Mouse (Mus musculus) right cerebral cortex, adult 2 months (tissue): ENCODE measurements around the gene Nudt22.

Source experiments
- DNase-seq, 2 experiments: peaks; one replicate each; pipeline ENCODE4 v3.0.0; 2021 to 2022; ENCODE audit warnings: low spot score in 2 of 2

Nudt22 gene

DNA sequence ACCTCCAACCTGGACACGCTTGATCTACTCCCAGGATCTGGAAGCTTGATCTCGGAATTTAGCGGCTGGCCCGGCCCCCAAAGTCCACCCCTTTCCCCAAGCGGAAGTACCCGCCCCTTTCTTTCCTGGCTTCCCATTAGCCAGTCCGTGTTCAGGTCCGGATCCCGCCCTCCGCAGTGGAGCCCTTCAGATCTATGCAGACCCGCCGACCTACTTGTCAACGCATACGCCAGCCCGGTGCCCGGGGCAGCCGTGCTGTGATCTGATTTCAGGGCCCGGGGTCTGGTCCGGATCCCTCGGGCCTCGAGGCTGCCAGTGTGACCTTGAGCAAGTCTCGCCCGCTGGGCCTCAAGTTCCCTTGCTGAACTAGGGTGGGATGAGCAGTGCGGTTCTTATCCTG lies at the start of gene Nudt22, which contains the start of gene Trpt1:
Nudt22 (minus strand) TSS at position 112 of the 400 bp plus-strand sequence.
Trpt1 (plus strand) TSS at position 126 of the 400 bp plus-strand sequence.
- peak; percentile 86 for DNase-seq

DNA sequence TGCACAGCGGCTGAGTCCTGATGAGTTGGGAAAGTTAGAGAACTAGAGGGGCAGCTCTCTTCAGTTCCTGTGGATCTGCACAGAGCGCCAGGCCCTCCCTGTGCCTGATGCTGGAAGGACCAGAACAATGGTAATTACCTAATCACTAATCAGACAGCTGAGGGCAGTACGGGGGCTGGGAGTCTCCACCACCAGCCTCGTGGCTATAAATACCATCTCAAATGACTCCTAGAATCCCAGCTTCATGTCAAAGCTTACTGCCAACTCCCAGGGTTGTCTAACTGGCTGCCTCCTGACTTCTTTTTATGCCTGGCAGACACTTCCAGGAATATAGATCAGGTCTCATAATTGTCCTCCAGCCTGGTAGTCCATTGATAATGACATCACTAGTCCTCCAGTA lies 48.8 kb upstream of the Nudt22 start:
- no peak for DNase-seq

DNA sequence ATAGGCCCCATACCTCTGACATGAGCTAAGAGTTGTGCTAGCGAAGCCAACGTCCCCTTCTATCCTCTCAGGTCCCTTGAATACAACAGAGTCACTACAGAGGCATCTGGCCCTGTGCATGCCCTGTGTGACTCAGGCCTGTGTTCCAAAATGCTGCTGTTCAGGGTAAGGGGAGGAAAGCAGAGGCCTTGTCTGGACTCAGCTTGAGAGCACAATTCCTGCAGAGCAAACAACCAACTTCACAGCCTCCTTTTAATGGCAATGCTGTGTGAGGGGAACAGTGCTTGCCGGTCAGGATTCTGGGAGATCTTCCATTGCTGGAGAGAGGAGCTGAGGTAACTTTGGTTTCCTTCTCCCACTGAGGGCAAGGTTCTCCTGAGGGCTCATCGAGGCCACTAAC lies 48.4 kb upstream of the Nudt22 start:
- DNase-seq, result no peak

DNA sequence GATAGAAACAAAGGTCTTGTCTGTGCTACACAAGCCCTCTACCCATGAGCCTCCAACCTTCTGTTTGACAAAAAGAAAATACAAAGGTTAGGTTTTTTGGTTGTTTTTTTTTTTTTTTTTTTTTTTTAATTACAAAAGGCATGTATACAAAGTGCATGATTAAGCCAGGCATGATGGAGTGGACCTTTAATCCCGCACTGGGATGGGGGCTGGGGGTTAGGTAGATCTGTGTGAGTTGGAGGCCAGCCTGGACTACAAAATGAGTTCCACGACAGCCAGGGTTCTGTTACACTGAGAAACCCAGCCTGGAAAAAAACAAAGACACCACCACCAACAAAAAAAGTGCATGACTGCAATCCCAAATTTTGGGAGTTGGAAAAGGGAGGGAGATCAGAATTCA lies 45.3 kb upstream of the Nudt22 start:
- DNase-seq, result no peak

DNA sequence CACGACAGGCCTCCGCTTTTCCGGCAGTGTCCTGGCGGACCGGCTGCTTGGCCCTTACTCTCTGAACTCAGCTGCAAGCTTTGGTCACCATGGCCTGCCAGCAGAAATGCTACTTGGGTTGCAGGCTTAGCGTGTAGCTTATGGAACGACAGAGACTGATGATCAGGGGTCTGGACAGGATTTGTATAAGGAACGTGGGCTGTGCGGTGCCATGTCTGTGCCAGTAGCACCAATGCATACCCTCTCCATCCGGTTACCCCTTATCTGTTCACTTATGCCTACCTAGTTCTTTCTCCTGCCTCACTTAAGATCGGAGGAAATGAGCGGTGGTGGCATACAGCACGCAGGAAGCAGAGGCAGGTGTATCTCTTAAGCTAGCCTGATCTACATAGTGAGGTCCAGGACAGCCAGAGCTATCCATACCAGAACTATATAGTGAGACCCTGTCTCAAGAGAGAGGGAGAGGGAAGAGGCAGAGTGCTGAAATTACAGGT lies 44.8 kb upstream of the Nudt22 start:
- DNase-seq, result no peak

DNA sequence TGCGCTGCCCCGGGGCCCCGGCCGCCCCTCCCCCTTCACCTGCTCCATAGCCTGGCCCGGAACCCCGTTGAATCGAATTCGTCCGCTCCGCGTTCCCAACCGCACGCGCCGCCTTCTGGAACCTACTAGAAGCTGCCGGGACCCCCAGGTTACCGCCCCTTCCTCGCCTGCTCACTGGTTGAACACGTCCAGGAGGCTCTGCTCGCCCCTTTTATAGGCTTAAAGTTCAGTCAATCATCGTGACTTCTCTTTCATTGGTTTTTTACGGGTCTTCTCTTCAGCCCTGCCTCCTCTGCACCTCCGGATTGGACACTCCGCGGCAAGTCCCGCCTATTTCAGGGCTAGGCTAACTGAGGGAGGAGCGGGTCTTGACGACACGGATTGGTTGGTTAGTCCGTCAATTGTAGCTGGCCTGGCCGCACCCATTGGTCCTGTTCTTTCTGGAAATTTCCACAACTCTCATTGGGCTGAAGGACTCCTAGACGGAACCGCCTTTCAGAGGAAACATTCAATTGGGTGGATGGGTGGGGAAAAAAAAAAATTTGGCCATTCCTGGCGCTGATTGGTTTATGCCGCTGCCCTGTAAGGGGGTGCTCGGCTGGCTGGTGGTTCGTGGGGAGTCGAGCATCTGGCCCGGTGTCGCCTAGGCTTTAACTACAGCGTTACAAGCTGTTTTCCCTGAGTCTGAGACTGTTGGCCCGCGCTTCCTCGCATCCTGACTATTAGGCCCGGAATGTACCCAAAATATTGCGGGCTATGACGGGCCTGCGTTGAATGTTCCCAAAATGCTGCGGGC lies 44.1 kb upstream of the Nudt22 start, which contains the start of gene Stip1:
Stip1 (minus strand) TSS at position 127 of the 796 bp plus-strand sequence.
- peak; percentile 99 to 100 for DNase-seq

DNA sequence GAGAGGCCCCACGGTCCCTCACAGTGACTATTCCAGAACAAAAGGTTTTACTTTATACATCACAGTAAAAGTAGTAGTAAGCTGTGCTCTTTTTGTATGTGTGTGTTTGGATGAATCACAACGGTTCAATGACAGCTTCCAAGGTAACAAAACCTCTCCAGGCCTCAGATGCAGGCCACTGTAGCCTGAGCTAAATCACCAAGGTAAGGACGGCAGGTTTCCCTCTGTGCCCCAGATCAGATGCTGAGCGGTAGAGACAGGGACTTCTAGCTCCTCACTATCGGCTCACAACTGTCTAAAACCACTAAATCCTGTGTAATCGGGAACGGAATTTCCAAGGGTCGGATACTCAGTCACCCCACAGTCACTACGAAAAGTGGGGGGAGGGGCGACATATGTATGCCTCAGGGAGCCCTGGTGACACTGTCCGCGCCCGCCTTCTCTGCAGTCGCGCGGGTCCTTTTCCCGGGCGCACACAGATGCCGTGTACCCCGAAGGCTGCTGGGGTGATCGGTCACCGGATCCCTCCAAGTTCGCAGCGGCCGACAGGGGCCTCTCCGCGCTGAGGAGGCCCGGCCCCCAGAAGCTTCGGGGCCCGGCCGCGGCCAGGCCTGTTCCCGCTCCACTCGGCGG lies 43.3 kb upstream of the Nudt22 start:
- DNase-seq, result peak; percentile 54 to 57

DNA sequence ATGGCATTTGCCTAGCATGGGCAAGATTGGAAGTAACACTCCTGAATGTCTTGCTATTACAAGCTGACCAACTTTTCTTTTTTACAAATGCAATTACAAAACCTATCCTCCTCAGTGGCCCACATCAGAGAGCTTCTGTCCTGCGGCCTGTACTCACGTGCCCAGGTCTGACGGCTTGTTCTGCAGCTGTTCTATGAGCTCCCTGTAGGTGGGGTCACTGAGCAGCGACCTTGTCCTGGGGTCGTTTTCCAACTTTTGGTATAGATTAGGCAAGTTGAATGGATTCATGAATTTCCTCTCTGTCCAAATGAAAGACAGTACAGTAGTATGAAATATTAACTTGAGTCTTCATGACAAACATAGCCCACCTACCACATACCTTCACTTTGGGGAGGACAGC lies 38.1 kb upstream of the Nudt22 start:
- no peak for DNase-seq

DNA sequence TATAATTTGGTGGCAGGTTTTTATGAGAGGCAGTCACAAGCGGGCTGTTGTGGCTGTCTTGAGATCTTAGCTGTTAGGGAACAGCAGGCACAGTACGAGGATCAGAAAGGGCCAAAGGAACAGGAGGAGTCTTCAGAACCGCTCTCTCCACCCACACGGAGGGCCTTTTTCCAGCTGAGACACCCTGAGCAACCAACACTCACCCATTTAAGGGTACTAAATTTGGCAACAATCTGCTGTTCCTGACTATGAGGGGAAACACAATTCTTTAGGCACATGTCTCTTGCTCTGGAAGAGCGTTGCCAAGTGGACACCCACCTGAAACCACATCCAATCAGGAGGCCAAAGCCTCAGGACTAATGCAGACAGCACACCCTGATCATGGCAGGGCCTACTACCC lies 33.6 kb upstream of the Nudt22 start:
- peak; percentile 68 to 70 for DNase-seq

DNA sequence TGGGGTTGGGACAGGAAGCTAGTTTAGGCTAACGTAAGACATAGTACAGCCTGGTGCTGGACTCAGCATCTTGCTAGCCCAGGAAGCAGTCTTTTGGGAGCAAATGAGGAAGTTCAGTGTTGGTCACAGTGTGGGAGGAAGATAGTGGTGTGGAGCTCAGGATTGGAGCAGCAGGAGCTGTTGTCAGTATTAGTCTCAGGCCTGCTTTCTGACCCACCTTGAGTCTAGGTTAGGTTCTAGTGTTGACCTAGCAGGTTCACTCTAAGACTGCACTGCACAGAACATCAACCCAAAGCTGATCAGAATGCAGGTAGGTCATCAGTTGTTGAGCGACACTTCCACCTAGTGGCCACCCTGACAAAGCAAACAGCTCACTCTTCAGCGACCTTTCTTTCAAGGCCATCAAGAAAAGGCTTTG lies 24.3 kb upstream of the Nudt22 start:
- peak; percentile 39 to 40 for DNase-seq

DNA sequence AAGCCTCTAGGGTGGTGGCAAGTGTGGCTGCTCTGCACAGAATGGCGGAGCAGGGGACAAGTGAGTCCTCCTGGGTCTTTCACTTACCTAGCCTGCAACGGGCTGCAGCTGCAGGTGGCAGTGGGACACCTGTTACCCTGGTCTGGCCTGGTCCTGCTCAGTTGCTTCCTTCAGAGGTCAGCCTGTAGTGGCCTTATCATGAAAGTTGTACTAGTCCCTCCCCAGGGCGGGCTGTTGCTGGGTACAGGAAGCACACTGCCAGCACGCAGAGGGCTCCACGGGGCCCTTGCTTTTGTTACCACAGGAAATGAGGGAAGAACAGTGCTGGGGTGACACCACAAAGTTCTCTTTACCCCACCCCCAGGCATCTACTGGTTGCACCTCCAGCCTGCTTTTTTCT lies 23.3 kb upstream of the Nudt22 start, which contains the start of gene Fermt3:
Fermt3 (minus strand) TSS at position 279 of the 400 bp plus-strand sequence.
- DNase-seq, result no peak

DNA sequence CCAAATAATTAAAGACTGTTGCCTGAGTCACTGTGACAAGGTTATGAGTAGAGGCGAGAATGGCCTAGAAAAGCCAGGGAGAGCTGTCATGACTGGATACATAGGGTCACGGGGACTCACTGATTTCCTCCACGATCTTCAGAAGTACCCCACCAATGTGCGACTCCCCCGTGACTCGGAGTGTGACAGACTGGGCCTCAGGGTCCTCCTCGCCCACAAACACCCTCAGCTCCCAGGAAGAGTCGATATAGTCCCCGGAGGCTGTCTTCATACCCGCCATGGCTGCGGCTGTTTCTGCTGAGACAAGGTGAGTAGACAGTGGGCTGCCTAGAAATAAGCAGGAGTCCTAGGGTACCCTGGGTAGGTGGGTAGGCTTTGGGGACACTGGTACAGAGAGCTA lies 22.6 kb upstream of the Nudt22 start:
- no peak for DNase-seq

DNA sequence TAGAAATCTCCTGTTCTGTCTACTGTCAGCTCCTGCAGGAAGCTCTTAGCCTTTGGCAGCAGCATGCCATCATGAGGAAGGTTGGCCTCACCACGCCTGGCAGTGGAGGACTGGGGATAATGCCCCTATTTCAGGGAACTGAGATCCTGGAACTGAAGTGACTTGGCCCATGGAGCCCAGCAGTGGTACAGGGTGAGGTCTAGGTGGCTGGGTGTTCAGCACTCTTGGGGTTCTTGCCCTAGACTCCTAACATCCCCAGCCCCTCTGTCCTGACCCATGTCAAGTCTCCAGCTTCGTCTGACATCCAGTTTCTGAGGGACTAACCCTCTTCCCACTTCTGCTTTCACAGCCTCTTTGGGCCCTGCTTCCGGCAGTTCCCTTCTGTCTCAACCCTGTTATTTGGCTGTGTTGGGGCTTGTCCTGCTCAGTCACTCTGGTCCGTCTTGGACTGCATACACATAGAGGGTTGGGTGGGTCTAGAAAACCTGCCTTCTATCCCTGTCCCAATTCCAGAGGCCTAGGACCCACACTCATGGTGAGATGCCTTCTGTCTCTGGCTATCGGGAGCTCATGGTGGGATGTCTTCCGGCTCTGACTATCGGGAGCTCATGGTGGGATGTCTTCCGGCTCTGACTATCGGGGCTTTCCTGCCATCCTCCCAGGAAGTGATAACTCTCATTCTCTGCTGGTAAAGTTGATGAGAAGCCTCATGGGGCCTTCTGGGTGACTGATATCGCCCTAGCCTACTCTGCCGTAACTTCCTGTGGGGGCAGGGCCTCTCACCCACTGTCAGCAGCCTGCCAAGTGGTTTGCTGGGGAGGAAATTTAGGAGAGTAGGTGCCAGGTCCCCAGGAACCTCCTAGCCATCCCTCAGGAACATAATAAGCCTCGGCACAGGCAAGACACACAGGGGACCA lies 21.9 kb upstream of the Nudt22 start:
- DNase-seq, result no peak

DNA sequence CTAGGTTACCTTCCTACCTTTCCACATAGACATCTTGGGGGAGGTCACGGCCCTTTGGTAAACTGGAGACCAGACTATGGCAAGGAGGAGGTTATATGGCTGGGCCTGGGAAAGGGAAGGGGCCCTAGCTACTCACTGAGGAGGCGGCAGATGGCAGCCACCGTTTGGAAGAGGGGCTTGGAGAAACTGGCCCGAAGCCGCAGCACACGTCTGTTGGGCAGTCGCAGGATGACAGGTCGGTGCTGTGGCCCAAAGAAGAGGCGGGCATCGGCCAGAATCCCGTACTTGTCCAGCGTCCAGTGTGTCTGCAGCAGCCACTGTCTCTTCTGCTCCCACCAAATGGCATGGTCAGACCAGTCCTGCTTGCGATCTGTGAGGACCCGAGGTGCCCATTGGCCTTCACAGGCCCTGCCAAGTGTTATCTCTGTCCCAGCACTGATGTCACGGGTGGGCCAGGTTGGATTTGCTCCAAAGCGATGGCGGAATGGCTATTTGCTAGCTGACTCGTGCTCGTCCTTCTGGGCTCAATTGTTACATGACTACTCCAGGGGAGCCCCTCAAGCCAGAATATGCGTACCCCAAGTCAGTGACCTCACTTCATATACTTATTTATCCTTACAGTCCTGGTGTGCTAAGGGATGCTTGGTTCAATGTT lies 18.7 kb upstream of the Nudt22 start:
- DNase-seq, result no peak

DNA sequence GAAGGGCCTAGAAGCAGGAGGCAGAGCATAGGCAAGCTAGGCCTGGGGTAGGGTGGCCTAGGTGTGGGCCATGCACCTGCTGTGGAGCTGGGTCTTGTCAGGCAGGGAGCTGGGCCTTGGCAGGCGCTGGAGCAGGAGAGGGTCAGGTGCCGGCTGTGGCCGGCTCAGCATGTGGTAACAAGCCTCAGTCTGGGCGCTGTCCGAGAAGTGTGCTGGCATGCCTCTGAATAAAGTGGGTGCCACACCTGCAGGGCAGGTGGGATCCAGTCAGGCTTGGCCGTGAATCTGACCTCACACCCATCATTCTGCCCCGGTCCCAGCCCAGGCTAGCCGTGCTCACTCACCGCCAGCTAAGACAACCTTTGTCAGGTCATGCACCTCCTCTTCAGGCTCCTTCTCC lies 18.1 kb upstream of the Nudt22 start:
- no peak for DNase-seq

DNA sequence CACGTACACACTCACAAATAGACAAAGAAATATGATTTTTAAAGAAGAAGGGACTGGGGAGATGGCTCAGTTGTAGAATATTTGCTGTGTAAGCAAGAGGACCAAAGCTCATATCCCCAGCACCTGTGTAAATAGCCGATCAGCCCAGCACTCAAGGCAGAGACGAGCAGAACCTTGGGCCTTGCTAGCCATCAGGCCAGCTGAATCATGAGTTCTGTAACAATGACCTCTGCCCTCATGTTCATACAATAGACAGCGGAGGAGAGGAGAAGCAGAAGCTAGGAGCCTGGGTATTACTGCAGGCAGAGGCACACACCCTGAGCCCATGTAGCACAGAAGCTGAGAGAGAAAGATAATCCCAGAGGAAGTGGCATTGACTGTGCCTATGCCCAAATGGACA lies 16.5 kb upstream of the Nudt22 start:
- DNase-seq, result no peak

DNA sequence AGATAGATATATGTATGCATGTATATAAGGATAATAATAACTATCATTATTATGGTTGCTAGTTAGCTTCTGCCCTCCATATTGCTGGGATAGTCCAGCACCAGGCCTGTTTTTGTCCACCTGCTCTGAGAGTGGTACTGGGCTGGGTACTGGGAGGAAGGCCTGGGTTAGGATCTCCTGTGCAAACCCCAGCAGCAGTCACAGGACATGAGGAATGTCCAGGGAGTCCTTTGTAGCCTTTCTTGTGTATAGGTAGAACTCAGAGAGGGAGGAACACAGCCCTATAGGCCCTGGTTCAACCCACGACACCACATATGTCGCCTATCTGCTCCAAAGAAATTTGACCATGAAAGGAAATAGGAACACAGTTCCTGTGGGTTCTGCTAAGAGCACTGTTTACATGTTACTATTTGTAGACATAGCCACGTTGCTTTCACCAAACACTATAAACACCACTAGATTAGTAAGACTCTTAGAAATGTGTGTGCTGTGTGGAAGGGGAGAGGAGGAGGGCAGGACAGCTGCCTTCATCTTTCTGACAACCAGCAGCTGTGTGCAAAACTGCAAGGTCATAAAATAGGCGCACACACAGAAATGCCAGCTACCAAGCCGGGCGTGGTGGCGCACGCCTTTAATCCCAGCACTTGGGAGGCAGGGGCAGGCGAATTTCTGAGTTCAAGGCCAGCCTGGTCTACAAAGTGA lies 11.1 kb upstream of the Nudt22 start:
- DNase-seq, result no peak

DNA sequence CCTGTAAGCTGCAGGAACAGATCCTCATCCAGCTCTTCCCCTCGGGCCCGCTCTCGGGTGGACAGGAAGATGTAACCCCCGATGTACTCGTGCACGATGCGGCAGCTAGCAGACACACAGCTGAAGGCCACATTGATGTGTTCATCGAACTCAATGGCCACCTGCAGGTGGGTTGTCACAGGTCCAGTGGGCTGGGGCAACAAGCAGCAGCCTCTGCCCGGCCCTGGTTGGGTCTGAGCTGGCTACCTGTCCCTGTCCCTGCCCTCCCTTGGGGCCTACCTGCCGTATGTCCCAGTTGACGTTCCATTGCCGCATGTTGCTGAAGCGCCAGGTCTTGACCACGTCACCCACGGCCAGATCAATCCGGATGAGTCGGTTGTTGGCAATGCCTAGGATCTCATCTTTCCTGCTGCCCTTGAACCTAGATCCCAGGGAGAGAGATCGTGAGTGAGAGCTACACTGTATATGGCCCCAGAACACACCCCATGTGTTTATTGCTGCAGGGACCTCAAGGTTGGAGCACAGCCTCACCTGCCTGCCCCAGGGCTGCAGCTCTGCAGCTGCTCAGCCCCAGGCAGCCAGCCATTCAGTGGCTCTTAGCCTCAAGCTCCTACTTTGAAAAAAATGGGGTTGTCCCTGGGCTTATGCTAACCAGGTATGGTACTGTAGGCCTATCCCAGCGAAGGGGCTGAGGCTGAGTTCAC lies 3.6 kb upstream of the Nudt22 start:
- no peak for DNase-seq

DNA sequence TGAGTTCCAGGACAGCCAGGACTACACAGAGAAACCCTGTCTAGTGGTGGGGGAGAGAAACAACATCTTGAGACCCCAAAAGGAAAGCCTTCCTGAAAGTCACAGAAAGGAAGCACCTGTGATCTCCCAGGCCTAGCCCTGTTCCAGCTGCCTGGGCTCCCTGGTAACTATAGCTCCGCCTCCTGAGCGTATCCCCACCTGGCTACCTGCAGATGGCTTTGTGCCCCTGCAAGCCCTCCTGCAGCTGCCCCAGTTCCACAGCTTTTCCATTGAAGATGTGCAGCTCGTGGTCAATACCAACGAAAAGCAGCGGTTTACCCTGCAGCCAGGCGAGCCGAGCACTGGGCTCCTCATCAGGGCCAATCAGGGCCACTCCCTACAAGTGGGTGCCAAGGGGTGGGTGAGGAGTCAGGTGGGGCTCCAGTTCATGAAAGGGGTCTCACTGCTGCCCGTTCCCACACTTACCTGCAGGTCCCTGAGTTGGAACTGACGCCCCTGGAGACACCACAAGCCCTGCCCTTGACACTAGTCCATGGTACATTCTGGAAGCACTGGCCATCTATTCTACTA lies 1.9 kb upstream of the Nudt22 start:
- no peak for DNase-seq
